Mouse (Mus musculus): ENCODE measurements around the gene Numa1.
"Not testable (repeated sequence)": the region's sequence is repeated elsewhere in the genome, so short reads cannot be mapped to it uniquely, and the experiment has no call there.

The Numa1 gene

DNA sequence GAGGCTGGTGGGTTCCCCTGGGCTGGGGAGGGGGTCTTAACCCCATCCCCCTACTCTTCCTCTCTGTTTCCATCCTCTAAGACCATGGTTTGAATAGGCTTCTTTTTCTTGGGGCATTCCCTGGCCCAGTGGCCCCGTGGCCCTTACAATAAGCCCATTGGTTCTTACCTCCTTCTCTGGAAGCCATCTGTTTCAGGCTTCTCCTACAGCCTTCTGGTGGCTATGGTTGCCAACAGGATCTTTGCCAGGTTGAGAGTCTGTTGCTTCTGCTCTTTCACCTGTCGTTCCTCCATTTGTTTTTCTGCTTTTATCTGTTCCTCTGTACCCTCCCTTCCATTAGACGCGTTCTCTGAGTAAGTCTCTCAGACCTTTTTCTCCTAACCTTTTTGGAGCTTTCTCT, 3.7 kb downstream of the Numa1 start:
- DNase-seq (ENCODE audit: low spot score) = no peak

DNA sequence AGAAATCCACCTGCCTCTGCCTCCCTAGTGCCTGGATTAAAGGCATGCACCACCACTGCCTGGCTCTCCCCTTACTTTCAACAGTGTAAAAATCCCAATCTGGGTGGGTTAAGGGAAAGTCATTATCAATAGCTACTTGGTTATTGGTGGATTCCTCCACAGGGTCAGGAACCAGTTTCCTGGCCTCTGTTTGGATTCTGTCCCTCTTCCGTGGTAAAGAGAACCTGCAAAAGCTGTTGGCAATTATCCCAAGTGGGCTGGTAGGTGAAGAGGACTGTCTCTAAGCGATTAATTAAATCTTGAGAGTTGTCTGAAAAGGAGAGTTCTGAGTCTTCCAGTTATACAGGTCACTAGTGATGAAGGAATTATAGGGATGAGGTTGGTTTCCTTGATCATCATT, 4.4 kb downstream of the Numa1 start:
- no peak for DNase-seq (ENCODE audit: low spot score)

DNA sequence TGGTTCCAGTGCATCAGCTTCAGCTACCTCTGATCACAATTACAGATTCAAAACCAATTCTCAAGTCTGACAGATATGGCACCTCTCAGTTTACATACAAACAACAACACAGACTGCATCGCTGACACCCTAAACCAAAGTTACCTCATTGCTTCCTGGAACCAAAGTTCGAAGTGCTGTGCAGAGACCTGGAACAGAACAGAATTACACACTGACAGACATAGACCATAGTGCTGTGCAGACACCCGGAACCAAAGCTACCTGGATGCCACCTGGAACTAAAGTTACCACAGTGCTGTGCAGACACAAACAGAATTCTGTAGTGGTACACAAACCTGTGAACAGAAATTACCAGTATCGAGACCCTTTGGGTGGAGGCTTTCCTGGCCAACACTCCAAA, 5.8 kb downstream of the Numa1 start:
- no peak for DNase-seq (ENCODE audit: low spot score)

DNA sequence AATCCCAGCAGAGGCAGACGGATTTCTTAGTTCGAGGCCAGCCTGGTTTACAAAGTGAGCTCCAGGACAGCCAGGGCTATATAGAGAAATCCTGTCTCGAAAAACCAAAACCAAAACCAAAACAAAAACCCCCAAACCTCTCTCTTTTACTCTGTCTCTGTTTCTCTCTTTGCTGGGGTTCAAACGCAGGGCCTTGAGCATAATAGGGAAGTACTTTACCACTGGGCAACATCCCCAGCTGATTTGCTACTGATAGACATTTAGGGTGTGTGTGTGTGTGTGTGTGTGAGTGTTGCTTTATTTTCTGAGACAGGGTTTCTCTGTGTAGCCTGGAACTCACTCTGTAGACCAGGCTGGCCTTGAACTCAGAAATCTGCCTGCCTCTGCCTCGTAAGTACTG, 15.1 kb downstream of the Numa1 start:
- DNase-seq (ENCODE audit: low spot score) = not testable (repeated sequence)

DNA sequence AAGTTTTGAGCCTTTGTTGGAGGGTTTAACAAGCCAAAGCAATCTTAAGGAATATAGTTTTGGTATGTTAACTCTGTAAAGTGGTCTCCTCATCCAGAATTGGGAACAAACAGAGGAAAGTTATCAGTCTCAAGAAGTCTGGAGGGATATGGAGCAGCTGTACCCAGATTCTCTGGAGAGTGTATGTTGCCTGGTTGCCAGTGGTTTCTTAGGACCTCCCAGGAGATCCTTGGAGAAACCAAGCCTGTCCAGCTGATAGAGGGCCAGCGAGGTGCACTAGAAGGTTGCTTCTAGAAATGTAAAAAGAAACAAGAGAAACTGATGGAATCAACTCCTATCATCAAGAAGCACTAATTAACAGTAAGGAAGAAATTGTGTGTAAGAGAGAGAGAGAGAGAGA, 17.7 kb downstream of the Numa1 start:
- no peak for DNase-seq (ENCODE audit: low spot score)

DNA sequence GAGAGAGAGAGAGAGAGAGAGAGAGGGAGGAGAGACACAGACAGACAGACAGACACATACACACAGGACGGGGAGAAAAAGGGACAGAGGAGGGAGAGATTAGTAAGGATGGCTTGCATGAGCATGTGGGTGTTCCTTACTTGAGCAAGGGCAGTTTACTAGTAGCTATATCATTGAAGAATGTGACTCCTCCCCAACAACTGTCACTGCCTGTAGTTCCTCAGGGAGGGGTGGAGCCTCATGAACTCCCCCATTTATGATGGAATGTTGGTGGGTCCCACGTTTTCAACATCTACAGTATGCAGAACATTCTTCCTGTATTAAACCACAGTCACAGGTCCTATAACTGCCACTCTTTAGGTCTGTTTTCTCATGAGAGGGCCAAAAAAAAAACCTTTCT, 18.2 kb downstream of the Numa1 start:
- no peak for DNase-seq (ENCODE audit: low spot score)

DNA sequence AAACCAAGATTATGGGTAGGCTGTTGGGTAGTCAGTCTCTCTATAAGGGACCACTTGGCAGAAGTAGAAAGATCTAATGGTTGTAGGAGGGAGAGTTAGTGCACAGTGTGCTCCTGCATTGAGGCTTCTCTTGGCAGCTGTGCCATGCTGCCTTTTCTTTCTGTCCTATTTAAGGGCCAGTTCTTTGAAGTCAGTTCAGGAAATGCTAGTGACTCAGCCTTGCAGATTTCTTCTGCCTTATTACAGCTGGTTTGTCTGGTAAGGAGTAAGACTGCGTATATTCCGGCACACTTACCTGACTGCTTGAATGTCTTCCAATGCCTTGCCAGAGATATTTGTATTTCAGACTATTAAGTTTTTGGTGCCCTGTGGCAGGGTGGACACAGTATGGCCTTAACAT, 20.3 kb downstream of the Numa1 start:
- no peak for DNase-seq (ENCODE audit: low spot score)

DNA sequence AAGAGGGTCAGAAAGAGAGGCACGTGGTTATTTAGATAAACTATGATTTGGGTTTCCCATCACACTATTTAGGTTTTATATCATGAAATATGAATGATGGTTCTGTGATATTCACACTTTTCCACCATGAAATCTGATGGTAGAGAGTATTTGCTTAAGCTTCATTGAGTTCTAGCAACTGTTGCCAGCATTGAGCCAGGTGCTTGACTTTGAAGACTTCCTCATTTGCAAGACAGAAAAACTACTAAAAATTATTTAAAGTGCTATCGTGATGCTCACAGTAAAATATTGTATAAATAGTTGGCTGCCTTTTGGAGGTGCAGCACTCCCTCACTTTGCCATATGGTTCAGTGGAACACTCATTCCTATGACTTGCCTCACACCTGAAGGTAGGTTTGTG, 21.4 kb downstream of the Numa1 start:
- DNase-seq (ENCODE audit: low spot score) = no peak

DNA sequence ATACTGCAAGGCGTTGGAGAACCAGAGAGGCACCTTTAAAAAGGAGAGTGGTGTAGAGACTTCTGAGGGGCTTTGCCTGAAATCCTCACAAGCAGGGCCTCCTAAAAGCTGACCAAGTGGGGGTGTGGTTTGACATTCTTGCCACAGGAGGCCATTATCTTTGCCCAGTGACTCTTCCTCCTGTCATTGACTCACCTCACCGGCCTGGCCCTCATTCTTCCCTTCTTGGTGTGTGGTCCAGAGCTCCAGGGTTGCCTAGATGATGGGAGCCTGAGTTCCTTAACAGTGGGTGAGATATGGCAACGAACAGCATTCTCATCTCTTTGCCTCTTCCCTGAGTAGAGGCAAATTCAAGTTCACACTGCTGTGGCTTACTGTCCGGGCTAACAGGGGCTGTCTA, 22.0 kb downstream of the Numa1 start:
- DNase-seq (ENCODE audit: low spot score) = no peak

DNA sequence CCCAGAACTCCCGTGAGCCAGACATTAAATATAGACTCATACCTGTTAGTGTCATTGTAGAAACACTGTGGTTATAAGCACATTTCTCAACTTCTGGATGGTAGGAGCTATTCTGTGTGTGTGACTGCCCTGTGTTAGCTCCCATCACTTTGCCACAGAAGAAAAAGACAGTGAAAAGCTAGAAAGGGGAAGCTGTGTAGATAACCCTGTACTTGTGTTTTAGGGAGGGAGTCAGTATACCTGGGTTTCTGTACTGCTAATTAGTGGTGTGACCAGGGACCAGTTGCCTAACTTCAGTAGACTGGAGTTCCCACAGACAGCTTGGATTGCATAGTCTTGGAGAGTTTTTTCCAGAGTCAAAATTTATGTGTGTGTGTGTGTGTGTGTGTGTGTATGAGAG, 22.6 kb downstream of the Numa1 start:
- DNase-seq (ENCODE audit: low spot score) = no peak

DNA sequence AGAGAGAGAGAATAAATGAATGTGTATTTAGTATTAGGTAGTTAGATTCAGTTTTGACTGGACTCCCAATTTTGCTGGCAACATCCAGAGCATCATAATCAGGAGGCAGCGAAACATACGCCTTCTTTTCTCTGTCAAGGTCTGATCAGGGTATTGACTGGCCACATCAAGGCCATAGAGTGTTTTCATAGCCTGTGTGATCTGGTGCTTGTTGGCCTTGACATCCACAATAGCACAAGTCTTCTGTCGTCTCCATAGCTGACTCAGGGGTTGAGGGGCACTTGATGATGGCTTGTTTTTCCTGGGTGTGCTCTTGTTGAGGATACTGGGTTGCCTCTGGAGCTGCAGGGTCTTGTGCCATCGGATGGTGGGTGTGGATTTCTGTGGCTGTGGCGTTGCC, 23.0 kb downstream of the Numa1 start:
- no peak for DNase-seq (ENCODE audit: low spot score)

DNA sequence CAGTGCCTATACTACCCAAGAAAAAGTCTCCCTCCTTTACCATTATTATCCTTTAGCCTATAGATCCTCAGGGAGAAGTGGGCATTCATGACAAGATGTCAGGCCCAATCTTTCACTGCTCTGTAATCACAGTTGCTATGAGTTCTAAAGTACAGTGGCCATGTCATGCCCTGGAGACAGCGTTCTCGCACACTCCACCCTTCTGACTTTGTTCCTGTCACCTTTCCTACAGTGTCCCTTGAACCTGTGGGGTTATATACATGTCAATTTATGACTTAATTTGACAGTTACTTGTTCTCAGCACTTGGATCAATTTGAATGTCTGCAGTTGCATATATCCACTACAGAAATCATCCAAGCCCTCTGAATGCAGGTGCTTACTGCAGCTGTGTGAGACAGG, 28.9 kb downstream of the Numa1 start:
- DNase-seq (ENCODE audit: low spot score) = no peak

DNA sequence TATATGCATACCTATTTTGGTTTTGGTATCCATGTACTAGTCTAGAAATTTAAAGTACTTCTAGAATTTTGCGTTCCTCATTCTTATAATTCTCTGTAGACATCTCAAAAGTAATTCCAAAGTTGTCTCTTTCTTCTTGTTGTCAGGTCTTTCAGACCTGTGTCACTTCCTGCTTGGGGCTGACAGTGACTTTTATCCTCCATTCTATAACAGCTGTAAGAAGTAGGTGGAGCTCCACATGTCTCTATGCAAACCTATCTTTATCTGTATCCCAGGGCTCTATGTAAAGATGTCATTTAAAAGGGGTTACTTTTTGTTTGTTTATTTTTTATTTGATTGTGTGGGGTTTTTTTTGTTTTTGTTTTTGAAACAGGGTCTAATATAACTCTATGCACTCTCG, 29.7 kb downstream of the Numa1 start:
- no peak for DNase-seq (ENCODE audit: low spot score)

DNA sequence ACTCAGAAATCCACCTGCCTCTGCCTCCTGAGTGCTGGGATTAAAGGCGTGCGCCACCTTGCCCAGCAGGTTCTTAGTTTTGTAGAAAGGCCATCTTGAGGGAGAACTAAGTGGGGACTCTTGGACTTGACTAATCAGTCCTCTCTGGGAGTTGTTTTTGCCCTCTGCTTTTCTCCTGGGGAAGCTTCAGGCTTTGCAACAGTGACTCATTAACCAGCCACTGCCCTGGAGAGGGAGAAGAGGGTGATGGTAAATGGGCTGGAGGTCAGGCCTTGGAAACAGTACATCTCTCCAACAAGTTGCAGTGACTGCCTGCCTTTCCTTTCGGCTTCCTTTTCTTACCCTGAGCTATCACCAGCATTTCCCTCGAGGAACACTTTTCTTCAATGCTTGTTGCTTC, 30.6 kb downstream of the Numa1 start:
- no peak for DNase-seq (ENCODE audit: low spot score)

DNA sequence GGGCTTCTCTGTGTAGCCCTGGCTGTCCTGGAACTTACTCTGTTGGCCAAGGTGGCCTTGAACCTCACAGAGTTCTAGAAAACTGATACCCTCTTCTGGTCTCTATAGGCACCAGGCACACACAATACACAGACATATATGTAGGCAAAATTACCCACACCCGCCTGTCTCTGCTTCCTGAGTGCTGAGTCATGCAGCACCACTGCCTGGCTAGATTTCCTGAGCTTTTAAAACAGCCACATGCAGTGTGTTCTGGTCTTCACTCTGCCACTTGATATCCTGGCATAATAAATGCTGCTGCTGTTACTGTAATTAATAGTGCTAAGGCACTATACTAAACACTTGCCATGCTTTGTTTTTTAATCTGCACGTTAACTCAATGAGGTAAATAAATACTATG, 31.7 kb downstream of the Numa1 start:
- no peak for DNase-seq (ENCODE audit: low spot score)

DNA sequence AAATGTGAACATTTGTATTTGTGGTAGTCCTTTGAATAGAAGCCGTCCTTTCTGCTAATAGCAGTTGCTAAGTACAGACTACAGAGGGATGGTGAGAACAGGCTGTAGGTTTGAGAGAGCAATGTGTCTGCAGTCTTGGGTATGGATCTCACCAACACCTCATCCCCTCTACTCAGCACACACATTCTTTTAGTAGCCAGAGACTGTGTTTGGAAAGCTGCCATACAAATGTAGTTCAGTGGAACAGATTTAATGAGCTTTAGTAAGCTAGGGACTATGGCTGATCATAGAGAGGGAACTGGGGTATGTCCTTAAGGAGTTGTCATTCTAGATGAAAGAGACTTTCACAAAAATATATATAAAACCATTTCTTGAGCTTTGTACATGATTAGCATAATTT, 33.3 kb downstream of the Numa1 start:
- DNase-seq (ENCODE audit: low spot score) = no peak

DNA sequence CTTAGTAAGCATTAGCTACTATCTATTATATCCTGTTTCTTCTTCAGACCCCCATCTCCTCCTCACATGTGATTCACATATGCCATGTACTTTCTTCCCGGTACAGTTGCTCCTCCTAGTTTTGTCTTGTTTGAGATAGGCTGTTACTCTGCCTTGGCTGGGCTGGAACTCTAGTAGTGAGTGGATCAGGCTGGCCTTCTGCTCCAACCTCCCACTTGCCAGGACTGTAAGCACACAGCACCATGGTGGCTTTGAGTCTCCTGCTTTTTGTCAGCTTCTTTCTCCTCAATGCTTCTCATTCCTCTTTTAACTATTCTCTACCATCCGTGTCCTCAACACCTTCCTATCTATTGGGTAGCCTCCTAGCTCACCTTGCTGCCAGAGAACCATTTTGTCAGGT, 34.8 kb downstream of the Numa1 start:
- no peak for DNase-seq (ENCODE audit: low spot score)

DNA sequence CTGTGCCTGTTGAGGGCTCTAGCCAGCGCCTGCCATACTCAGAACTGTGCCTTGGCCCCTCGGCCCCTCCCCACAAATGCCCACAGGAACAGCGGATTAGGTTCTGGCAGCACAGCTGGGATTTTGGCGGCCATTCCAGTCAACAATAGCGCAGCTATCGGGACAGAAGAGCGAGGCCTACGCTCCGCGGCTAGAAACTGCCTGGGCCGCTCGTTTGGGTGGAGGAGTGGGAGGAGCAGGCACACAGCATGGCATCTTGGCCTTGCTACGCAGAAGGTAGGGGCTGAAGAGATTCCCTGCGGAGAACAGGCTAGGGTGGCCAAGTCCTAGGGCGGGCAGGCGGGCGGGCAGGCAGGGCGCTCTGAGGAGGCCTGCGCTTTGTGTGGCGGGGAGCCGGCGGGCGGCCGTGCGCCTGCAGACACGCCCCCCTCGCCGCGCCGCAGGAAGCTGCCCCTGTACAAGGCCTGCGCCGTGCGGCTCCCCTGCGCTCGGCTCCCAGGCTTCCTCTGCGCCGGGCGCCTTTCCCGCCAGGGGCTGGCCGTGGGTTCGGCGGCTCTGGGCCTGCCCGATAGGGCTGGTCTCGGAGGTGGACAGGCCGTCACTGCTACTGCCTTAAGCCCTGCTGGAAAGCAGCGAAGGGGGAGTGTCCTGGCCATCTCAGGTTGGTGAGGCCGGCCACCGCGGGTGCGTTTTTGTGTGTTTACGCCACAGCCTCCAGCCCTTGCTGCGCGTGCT, 36.0 kb downstream of the Numa1 start:
- DNase-seq (ENCODE audit: low spot score) = peak; percentile 89

DNA sequence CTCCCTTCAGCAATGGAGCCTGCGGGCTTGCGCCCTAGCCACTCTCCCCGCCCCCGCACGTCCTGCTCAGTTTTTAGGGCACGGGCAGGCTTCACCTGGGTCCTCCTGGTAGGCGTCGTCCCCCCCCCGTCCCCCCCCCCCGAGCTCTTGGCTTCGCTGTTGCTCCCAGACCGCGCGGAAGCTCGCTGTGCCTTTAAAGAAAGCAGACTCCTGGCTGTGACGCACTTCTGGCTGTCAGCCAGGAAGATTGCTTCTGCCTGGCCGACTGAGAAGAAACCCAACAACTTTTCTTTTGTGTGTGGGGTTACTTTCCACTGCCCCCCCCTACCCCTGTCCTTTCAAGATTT, 36.5 kb downstream of the Numa1 start:
- DNase-seq (ENCODE audit: low spot score) = peak; percentile 87

DNA sequence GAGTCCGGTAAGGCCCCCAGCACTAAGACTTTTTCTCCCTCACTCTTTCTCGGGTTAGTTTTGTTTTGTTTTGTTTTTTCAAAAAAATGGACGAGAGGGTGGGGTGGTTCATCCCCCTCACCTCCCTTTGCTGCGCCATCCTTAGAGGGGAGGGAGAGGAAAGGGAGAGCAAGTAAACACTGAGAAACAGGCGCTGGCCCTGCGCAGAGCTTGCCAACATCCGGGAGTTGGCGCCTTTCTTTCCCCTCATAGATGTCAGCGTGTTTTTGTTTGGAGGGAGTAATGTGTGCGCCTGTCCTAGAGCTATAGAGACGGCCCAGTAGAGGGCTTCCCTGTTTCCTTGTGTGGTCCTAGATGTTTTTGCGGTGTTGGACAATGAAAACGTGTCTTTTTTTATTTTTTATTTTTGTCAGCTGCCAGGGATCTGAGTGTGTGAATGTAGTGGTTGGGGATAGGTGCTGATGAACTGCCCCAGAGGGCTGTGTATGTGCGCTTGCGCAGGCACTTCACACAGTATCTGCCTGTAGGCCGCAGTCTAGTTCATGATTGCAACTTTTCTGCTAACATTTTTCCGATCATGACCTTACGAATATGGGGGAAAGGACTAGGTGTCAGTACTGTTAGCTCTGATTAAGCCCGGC, 37.0 kb downstream of the Numa1 start:
- peak; percentile 75 for DNase-seq (ENCODE audit: low spot score)

DNA sequence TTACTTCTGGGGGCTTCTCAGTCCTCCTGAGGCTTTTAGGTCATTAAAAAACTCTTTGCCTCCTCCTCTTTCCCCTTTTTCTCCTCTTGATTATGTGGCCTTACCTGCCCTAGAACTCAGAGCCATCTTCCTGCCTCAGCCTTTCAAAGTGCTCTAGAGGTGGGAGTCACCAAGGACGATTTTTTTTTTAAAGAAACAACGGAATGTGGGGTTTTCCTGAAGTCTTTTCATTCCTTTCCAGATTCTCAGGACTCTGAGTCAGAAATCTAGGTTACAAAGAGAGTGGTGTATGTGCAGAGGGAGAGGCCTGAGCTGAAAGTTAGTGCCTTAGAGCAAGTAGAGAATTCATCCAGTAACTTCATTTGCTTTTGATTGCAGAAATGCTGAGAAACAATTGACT, 37.8 kb downstream of the Numa1 start:
- no peak for DNase-seq (ENCODE audit: low spot score)

DNA sequence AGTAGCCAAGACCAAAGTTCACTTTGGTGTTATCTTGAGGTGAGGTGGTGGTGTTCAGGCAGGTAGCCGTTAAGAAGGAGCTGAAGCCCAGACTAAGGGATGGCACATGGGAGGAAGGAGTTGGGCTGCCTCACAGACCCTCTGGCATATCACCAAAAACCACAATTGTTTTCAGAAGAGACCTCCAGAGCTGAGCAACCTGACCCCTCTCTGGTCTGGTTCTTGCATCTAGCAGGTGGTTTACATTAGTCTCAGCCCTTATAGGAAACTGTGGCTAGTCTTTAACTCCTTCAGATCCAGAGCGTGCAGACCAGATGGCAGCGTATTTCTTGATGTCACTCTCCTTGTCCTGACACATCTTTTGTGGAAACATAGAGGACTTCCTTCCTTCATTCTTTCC, 39.8 kb downstream of the Numa1 start:
- DNase-seq (ENCODE audit: low spot score) = no peak

DNA sequence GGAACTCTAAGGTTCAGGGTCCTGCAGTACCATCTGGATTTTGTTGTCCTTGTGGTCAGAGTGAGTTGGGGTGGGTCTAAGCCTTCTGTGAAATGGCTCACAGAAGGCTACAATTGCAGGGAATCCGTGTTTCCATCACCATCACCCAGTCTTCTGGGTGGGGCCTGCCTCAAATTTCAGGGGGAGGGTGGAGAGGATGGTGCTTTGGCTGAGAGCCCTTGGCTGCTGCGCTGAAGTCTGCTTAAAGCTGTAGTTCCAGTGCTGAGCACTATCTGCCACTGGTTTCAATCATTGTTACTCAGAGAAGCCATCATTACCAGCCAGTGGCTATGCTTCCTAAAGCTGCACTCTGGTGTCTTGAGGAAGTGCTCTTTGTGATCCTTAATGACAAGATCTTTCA, 40.6 kb downstream of the Numa1 start:
- DNase-seq (ENCODE audit: low spot score) = no peak

DNA sequence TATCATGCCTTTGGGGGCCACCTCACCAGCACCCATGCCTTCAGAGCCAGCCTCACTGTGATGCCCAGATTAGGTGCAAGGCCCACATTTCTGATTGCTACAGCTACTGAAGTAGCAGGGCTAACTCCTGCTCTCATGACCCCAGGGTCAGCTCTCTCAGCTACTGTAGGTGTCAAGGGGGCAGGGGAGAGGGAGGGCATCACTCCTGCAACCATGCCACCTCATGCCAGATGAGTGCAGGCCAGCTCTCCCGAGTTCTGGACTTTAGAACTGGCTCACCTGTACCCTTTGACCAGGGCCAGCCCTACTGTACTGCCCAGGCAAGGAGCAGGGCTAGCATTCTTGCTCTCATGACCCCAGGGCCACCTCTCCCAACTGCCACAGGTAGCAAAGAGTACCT, 48.8 kb downstream of the Numa1 start:
- no peak for DNase-seq (ENCODE audit: low spot score)
